10 mouse cellular contexts compared by ENCODE assay signal in genomic region chr14:105426597-105427334, GRCm38 (mm10).
DNase-seq lines count a peak whose midpoint lies in the region; ATAC-seq lines count a peak whose summit lies in the region.
"Had no signal": no experiment of that assay in that cellular context is flagged by ENCODE, and none has a peak within 500 bp of the region (broad histone marks: within the 10 kb centered on the region; RNA-seq: fewer than 3 reads in every experiment).

No protein-coding gene starts in this region.

- ATAC-seq in lung, embryonic 15.5 days (ENCODE audit: borderline replicate concordance, extremely low read depth, low FRiP score, low TSS enrichment): no peak
- ATAC-seq in embryonic facial prominence, embryonic 15.5 days (ENCODE audit: insufficient number of reproducible peaks, low FRiP score, low TSS enrichment, low read depth): peak; percentile 51; the same call in 1 of the 2 replicates
- peak; percentile 87 for ATAC-seq in limb, embryonic 13.5 days (ENCODE audit: low FRiP score, low read depth)

- H3K36me3 ChIP-seq in lung, embryonic 15.5 days: no peaks in the 10 kb centered on the region
- no peaks in the 10 kb centered on the region for H3K36me3 ChIP-seq in embryonic facial prominence, embryonic 15.5 days
- no peaks in the 10 kb centered on the region for H3K36me3 ChIP-seq in limb, embryonic 13.5 days
- H3K36me3 ChIP-seq: midbrain, embryonic 12.5 days had no signal

- 0 out of 2 replicates have a peak, but pooled peaks cover 3% of the 10 kb centered on the region for H3K27me3 ChIP-seq in lung, embryonic 15.5 days
- H3K27me3 ChIP-seq in embryonic facial prominence, embryonic 15.5 days: no peaks in the 10 kb centered on the region
- H3K27me3 ChIP-seq in limb, embryonic 13.5 days: no peaks in the 10 kb centered on the region
- H3K27me3 ChIP-seq: CH12.LX had no signal

- peak overlapping the region; percentile 46; the same call in 1 of the 2 replicates for H3K4me2 ChIP-seq in lung, embryonic 15.5 days
- H3K4me2 ChIP-seq in embryonic facial prominence, embryonic 15.5 days (replicated peaks): peak overlapping the region; percentile 29
- H3K4me2 ChIP-seq in limb, embryonic 13.5 days (replicated peaks): peak overlapping the region; percentile 56

- H3K4me3 ChIP-seq in lung, embryonic 15.5 days: no peak overlapping the region
- no peak overlapping the region for H3K4me3 ChIP-seq in embryonic facial prominence, embryonic 15.5 days (replicated peaks)
- H3K4me3 ChIP-seq in limb, embryonic 13.5 days: 0 out of 2 replicates have a peak overlapping the region, but pooled peaks have one; percentile 18
- H3K4me3 ChIP-seq: midbrain, embryonic 12.5 days had no signal

- peak; percentile 16 for DNase-seq in gastrocnemius, postnatal 10 days
- no peak for DNase-seq in gastrocnemius, postnatal 25 days
- no peak for DNase-seq in lung, postnatal 4 days
- DNase-seq in thymus, postnatal 25 days: no peak
- no peak for DNase-seq in spleen, postnatal 4 days (ENCODE audit: low spot score in 2 of 2)

- H3K27ac ChIP-seq in lung, embryonic 15.5 days: peak overlapping the region; percentile 80
- peak overlapping the region; percentile 48; the same call in 1 of the 2 replicates for H3K27ac ChIP-seq in embryonic facial prominence, embryonic 15.5 days (replicated peaks)
- peak overlapping the region; percentile 76 for H3K27ac ChIP-seq in limb, embryonic 13.5 days
- H3K27ac ChIP-seq: midbrain, embryonic 12.5 days had no signal

- peaks cover 10% of the 10 kb centered on the region for H3K4me1 ChIP-seq in lung, embryonic 15.5 days
- H3K4me1 ChIP-seq in embryonic facial prominence, embryonic 15.5 days: peaks cover 15% of the 10 kb centered on the region
- H3K4me1 ChIP-seq in limb, embryonic 13.5 days: peaks cover 20% of the 10 kb centered on the region

- WGBS in lung, embryonic 15.5 days: 48% methylated on average over 19 of the region's 19 CpGs
- 45% methylated on average over 19 of the region's 19 CpGs for WGBS in embryonic facial prominence, embryonic 15.5 days
- 40% methylated on average over 19 of the region's 19 CpGs for WGBS in limb, embryonic 13.5 days

- H3K9ac ChIP-seq in lung, embryonic 15.5 days: no peak overlapping the region
- H3K9ac ChIP-seq in embryonic facial prominence, embryonic 15.5 days: no peak overlapping the region
- peak overlapping the region; percentile 43; the same call in 1 of the 2 replicates for H3K9ac ChIP-seq in limb, embryonic 13.5 days
- H3K9ac ChIP-seq: midbrain, embryonic 12.5 days had no signal

- H3K9me3 ChIP-seq in lung, embryonic 15.5 days: no peaks in the 10 kb centered on the region
- no peaks in the 10 kb centered on the region for H3K9me3 ChIP-seq in embryonic facial prominence, embryonic 15.5 days (replicated peaks)
- H3K9me3 ChIP-seq in limb, embryonic 13.5 days: no peaks in the 10 kb centered on the region
- H3K9me3 ChIP-seq: midbrain, embryonic 12.5 days had no signal
